Mouse (Mus musculus) E14TG2a.4 (cell line): ENCODE data around the gene Cpvl.

Source experiments
- CTCF ChIP-seq: conservative IDR thresholded peaks from 2 replicates; pipeline ENCODE4 v1.5.1; 2014; ENCODE audit warnings: low read length
- NANOG ChIP-seq: IDR thresholded peaks from 2 replicates; pipeline ENCODE4 v1.6.1; 2014; ENCODE audit warnings: borderline replicate concordance, low read length, mixed read lengths
- POU5F1 ChIP-seq: IDR thresholded peaks from 2 replicates; pipeline ENCODE4 v1.6.1; 2014; ENCODE audit warnings: low read length, borderline replicate concordance

- TF ChIP-seq CTCF (no peak), NANOG (no peak), POU5F1 (no peak)
These were observed 34.1 kb downstream of the Cpvl start for GRCm38 (mm10) chr6:53944417-53944816.
